Mouse (Mus musculus): Measurements from ENCODE around the gene Slamf6.
A peak's percentile ranks its signal among the peaks of the same experiment; 100 is the strongest.
"Not testable (repeated sequence)": the region's sequence is repeated elsewhere in the genome, so short reads cannot be mapped to it uniquely, and the experiment has no call there.

Gene Slamf6

DNA sequence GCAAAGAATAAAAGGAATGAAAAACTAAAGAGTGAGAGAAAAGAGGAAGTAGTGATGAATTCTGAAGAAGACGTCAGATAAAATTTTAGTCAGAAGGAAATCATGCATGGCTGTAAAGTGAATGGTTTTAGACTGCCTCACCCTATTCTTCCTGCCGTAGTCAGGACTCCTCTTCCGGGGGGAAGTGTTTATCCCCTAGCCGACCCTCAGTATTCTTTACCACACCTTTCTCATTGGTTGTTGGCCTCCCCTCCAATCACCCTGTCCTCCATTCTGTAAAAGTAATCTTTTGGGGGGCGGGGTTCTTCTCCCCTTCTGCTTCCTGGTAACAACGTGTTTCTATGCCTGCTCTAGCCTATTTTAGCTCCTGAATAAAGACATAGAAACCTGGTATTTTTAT, 37.8 kb downstream of the Slamf6 start:
- DNase-seq (ENCODE audit: low spot score in 2 of 2): peak in 1 of 2 experiments; percentile 52

DNA sequence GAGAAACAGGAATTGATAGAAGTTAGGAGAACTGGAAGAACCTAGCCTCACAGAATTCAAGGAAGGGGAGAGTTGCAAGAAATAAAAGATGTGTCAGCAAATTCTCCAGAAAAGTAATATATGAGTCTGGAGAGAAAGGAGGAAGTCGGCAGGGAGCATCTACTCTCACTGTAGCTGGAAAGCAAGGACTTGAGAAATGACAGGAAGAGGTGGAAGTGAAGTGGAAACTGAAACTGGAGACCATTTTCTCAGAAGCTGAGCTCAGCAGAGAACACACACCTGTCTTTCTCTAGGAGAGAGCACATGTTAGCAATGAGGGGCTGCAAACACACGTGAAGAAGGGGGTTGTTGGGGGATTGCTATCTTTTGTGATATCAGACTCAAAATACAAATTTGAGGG, 40.1 kb downstream of the Slamf6 start:
- no peak for DNase-seq (ENCODE audit: low spot score in 2 of 2)

DNA sequence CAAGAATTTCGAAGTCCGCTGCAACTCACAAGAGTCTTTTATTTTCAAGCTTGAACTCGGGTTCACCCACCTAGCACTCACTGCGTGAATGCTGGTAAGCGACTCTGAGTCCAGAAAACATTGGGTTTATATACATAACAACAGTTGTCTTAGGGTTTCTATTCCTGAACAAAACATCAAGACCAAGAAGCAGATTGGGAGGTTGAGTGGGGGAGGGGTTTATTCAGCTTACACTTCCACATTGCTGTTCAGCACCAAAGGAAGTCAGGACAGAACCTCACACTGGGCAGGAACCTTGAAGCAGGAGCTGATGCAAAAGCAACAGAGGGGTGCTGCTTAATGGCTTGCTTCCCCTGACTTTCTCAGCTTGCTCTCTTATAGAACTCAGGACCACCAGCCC, 43.4 kb downstream of the Slamf6 start:
- DNase-seq (ENCODE audit: low spot score in 2 of 2): no peak

DNA sequence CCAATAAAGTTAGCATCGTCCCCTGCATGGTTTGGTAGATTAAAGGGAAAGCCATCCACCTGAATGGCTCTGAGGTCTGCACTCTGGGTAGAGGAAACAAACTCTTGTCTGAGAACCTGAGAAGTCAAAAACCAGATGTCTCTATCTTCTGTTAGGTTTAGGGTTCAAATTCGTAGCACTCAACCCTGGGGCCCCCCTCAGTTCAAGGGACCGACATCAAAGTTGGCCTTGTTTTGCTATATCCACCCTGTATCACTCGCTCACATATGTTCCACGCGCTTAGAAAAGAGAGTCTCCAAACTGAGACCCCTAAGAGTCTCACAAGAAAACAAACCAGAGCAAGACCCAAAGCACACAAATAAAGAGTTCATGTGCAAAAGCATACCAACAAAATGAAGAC, 44.4 kb downstream of the Slamf6 start:
- DNase-seq (ENCODE audit: low spot score in 2 of 2): no peak

DNA sequence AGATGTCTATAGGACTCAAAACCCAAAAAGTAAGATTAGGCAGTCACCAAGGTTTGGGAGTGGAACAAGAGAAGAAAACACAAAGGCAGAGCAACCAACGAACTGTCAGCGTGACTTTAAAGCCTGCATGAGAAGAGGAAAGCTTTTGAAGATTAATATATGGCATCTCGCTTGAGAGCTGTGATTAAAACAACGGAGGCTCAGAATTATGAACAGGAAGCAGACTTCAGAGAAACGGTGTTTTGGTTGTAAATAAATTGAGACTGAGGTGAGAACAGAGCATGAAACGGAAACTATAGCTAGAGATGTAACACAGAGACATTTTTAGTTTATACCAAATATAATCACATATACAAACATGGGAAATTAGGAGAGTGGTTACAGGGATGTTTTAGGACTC, 46.3 kb downstream of the Slamf6 start:
- DNase-seq (ENCODE audit: low spot score in 2 of 2): peak in 1 of 2 experiments; percentile 12

DNA sequence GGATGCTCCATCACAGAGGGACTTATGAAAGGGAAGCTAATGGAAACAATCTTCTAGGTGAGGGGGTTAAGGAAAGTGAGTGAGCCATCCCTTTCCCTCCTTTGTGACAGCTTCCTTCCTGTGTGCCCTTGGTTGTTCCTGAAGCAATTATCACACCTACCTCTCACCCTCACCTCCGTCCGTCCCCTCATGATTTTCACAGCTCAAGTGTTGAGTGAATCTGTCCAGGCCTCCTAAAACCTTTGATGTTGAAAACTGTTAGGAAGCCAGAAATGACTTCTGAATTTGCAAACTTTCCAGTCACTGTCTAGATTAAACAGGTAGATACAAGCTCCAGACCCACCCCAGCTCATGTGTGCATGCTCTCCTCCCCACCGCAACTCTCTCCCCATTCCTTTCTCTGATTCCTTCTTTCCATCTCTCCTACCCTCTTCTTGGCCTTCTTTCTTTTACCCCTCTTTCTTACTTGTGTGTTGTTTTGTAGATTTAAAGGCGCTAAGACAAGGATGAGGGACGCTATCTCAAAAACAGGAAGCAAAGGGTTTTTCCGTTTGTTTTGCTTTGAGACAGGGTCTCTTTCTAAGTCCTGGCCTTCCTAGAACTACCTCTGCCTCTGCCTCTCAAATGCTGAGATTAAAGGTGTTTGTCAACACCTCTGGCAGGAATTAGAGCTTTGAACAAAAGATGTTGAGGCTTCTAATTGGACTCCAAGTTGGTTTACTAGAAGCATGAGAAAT, 48.9 kb downstream of the Slamf6 start:
- DNase-seq (ENCODE audit: low spot score in 2 of 2): peak; percentile 10 to 13

DNA sequence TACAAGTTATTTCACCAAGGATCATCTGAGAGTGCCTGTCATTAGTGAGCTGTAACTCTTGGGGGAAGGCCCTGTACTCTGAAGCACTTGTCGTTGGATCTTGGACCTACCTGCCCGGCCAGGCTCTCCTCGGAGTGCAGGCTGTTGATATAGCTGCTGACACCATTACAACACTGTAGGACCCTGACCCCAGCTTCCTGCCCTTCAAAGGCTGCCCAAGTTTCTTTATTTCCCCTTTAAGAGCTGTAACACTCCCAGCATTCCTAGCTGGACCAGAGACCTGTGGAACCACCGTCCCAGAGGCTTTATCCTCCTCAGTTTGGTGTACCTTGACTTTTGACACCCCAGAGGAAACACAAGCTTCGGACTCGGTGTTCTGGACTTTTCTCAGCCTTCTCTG, 51.9 kb downstream of the Slamf6 start:
- no peak for DNase-seq (ENCODE audit: low spot score in 2 of 2)

DNA sequence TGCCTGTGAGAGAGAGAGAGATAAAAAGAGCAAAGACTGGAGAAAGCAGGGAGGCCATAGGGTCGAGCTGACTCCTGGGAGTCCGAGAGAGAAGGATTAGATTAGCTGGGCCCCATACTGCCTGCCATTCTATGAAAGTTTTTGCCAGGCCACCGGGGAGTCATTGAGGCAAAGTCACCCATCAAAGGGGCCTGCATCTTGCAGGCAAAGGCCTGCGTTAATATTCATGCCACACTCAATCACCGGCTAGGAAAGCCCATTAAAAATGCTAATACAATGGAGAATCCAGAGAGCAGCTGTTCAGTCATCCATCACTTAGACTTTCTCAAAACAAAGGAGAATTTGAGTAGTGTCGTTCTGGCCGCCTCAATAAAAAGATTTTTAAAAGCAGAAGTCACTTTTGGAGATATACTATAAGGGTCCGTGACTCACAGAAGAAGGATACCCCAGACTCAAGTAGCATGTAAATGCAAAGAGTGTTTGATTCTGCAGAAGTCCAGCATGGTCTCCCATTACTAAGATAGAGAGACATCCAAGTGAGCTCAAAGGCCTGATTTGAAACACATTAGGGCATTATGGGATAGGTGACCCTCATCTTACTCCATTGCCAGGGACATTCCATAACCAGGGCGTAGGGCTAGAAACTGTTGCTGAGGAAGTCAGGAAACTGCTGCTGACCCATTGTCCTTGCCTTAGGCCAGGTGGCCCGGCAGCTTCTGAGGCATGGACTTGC, 53.7 kb downstream of the Slamf6 start:
- no peak for DNase-seq (ENCODE audit: low spot score in 2 of 2)

DNA sequence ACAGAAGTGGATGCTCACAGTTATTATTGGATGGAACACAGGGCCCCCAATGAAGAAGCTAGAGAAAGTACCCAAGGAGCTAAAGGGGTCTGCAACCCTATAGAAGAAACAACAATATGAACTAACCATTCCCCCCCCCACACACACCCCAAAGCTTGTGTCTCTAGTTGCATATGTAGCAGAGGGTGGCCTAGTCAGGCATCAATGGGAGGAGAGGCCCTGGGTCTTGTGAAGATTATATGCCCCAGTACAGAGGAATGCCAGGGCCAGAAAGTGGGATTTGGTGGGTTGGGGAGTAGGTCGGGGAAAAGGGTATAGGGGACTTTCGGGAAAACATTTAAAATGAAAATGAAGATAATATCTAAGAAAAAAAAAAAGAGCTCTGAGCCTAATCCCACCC, 57.0 kb downstream of the Slamf6 start:
- not testable (repeated sequence) for DNase-seq (ENCODE audit: low spot score in 2 of 2)

DNA sequence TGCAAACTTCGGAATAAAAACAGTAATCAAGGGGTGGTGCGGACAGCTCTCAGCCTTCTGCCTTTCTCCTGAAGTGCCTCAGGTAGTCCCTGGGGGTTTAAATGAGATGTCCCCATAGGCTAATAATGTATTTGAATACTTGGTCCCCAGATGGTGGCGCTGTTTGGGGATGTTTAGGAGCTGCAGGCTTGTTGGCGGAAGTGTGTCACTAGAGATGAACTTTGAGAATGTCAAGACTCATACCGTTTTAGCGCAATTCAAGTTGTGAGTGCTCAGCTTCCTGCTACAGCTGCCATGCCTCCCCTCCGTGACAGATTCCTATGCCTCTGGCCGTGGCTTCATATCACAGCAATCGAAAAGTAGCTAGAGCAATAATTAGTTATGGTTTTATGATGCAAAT, 58.1 kb downstream of the Slamf6 start:
- DNase-seq (ENCODE audit: low spot score in 2 of 2): no peak

DNA sequence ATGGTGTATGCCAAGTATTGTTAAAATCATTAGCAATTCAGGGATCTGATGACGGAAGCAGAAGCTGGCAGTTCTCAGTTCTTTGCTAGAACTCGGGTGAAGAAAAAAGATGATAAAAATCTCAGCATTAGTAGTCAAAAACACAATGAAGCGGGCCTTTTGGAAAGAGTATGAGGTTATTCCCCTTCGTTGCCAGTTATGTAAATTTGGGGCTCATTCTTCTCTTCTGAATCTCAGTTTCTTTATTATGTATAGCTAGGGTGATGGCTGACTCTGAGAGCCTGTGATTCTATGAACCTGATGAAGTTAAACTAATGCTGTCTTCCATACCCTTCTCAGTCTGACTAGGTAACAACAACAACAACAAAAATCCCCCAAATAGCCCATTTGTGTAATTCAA, 58.5 kb downstream of the Slamf6 start:
- DNase-seq (ENCODE audit: low spot score in 2 of 2): no peak

DNA sequence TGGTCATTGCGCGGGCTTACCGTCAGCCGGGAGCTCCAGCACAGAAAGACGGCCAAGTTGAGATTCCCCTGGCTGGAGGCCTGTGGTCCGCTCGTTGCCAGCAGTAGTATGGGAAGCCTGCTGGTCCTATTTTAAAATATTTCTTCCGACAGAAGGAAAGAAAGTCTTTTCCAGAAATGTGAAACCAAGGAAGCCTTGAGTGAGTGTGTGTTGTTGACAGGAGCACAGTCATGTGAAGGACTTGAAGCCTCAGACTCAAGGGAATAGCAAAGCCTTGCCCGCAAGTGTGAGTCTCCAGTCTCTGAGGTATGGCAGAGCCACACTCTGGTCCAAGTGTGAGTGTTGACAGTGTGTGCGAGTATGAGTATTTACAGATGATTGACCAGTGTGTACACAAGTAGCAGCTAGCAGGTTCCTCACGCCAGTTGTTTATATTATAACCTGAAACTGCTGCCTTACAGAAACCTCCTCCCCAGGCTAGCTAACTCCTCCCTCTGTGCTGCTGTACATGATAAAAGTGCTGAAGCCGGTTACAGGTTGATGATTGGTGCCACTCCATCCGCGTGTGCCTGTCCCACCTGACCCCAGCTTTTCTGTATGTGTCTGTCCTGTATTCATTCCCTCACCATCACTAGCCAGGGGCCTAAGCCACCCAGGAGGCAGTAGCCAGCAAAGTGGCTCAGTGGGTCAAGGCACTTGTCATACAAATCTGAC, 59.7 kb downstream of the Slamf6 start:
- DNase-seq (ENCODE audit: low spot score in 2 of 2): no peak

DNA sequence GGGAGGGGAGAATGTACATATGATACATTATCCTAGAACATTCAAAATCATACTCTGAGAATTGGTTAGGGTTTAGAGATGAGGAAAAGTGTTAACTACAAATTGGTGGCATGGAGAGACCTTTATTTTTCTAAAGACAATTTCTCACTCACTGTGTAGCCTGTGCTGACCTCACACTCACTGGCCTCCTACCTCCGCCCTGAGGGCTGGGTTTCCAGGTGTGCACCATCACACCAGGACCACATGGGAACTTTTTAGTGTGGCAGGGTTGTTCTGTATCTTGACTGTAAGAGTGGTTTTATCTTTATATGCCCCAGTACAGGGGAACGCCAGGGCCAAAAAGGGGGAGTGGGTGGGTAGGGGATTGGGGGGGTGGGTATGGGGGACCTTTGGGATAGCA, 60.6 kb downstream of the Slamf6 start:
- DNase-seq (ENCODE audit: low spot score in 2 of 2): no peak

DNA sequence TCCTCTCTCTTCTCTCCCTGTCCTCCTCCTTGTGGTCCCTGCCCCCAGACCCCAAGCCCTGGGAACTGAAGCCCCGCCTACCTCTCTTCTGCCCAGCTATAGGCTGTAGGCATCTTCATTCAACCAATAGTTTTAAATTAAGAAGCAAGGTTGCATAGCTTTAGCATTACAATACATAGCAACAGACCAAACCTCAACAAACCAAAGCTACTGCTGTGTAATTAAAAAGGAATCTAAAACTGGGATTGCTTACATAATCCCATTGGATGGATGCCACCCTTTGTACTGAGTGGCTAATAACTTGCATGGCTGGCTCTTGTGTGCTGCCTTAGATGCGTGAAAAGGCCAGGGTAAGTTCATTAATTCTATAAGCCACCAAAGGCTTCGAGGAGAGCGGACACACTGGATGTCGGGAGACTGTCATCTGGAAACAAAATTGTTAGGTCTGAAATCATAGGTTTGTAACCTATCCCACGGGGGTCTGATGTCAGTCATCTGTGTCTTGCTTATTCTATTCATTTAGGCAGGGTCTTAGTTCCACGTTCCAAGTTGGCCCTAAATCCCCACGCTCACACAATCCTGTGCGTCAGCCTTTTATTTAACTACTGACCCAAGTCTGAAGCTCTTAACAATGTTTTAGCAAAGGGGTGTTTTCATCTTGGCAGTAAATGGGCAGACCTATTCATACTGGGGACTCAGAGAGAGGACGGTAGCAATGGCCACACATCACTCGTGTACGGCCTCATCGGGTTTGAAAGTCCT, 62.8 kb downstream of the Slamf6 start:
- no peak for DNase-seq (ENCODE audit: low spot score in 2 of 2)

DNA sequence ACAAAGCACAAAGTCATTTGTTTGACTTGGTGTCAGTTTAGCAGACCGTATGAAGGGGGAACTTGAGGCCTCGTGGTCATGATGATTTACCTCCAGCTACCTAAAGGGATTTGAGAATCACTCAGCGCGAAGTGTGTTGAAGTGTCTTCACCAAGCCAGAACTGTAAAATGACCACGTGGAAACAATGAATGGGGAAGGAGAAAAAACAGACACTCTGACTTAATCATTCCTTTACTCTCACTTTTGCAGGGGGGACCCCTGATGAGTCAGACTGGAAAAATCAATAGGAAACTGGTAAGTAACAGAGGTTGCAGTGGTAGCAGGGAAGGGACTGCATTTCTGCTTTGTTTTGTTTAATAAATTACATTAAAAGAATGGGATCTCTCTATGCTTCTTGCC, 64.9 kb downstream of the Slamf6 start:
- peak in 1 of 2 experiments; percentile 38 for DNase-seq (ENCODE audit: low spot score in 2 of 2)

DNA sequence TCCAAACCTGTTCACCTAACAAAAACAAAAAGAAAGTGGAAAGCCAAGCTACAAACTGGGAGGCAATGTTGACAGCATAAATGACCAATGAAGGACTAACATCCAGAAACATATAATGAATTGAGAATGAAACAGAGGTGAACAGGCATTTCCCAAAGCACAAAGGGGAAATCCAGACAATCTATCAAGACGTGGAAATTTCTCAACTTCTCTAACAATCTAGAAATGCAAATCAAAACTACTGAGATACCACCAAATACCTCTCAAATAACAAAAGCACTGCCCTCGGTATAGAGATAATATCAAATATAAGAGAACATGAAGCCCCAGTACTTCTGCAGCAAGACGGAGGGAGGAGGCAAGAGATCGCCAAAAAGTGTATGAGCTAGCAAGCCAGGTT, 65.4 kb downstream of the Slamf6 start:
- DNase-seq (ENCODE audit: low spot score in 2 of 2): no peak

DNA sequence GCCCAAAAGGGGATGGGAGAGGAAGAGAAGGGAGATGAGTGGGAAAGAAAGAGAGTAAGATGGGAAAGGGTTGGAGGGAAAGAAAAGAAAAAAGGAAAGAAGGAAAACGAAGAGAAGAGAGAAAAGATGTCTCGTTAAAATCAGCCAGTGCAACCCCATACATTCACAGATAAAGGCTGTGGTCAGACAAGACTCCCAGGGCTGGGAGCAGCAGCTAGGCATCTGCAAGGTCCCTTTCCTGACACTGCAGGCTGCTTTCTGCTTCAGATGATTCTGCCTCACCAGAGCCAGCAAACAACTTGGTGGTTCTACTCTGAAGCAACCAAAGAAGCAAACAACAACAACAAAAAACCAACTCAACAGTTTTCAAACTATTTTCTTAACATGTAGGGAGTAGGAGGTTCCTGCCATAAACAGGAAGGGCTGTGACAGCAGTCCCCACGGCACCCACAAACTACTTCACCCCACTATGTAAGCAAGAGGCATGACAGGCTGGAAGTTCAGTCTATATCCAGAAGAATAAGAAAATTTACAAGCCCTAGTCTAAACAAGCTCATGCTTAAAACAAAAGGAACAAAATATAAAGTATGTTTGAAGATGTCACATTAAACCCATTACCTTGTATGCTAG, 66.2 kb downstream of the Slamf6 start:
- DNase-seq (ENCODE audit: low spot score in 2 of 2): no peak

DNA sequence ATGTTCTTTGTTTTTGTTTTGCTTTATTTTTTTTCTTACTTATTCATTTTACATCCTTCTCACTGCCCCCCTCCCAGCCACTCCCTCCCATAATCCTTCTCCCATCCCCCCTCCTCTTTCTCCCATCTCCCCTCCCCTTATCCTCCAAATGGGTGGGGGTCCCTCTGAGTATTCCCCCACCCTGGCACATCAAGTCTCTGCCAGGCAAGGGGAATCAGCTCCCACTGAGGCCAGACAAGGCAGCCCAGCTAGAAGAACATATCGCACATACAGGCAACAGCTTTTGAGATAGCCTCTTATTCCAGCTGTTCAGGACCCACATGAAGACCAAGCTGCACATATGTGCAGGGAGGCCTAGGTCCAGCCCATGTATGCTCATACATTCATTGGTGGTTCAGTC, 66.8 kb downstream of the Slamf6 start:
- no peak for DNase-seq (ENCODE audit: low spot score in 2 of 2)

DNA sequence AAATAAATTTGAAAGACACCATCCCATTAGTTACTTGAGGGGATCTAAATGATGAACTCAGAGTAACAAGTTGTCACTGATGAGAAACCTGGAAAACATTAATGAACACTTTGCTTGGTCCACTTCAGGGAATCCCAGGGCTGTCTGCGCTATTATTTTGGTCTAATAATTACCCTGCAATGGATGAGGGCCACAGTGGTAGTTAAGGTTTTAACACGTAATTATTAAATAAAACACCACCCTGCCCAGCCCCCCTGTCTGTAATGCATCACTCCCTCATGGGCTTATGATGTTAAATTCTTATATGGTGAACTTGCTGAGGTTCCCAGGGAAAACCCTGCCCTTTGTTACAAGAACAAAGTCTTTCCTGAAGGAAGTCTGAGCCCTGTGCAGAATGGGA, 74.6 kb downstream of the Slamf6 start:
- no peak for DNase-seq (ENCODE audit: low spot score in 2 of 2)

DNA sequence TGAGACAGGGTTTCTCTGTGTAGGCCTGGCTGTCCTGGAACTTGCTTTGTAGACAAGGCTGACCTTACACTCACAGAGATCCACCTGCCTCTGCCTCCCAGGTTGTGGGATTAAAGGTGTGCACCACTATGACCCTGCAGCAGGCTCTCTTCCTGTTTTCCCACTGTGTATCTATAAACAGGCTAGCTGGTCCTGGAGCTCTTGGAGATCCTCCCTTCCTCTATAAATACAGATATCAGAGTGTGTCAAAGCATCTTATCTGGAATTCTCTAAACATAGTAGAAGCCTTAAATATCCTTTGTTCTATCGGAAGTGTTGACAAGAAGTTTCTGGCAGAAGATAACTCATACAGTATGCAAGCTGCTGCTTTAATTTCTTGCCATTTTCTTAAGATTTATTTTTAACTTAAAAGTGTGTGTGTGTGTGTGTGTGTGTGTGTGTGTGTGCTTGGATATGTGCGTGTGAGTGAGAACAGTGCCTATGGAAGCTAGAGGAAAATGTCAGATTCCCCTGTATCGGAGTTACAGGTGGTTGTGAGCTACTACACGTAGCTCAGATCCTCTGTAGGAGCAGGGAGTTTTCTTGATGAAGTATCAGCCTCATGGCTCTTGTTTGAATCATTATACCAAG, 75.7 kb downstream of the Slamf6 start:
- DNase-seq (ENCODE audit: low spot score in 2 of 2): no peak

DNA sequence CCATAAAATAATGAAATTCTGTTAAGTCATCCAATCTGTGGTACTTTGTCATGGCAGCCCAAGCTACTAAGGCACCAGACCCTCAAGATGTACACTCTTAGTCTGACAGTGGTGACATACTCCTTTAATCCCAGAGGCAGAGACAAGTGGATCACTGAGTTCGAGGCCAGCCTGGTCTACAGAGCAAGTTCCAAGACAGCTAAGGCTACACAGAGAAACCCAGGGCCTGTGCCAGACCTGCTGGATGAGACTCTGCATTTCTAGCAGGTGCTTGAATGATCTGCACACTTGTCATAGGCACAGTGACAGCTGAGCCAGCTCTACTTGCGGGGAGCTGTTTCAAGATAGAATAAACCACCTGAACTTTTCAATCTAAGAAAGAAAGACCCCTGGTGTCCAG, 77.2 kb downstream of the Slamf6 start:
- no peak for DNase-seq (ENCODE audit: low spot score in 2 of 2)
